Mouse (Mus musculus) urinary bladder, postnatal 4 days (tissue): ENCODE results near the gene Ccdc163.

Source experiments
- DNase-seq, 2 experiments: peaks; one replicate each; pipeline ENCODE4 v3.0.0; 2021 to 2022; ENCODE audit warnings: low spot score in 2 of 2

The Ccdc163 gene

GRCm38 (mm10) chr4:116777079-116777478 is 68.8 kb downstream of the Ccdc163 start:
- no peak for DNase-seq

DNA sequence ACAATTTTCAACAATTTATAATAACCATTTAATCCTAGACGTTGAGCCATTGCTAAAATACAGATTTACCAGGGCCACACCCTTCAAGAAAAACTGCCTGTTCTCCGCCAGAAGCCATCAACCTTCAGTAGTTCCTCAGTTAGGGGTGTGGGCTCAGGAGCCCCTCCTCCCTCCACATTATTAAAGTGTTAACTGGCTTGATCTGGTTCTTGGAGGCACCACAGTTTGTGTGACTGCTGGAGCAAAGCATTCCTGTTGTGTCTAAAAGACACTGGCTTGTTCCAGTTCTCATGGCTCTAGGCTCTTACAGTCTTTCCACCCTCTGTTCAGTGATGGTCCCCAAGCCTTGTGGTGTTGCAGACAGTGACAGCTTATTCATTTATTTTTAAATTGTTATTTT is 72.2 kb downstream of the Ccdc163 start:
- no peak for DNase-seq

- no peak for DNase-seq
Observed at GRCm38 (mm10) chr4:116781366-116781765, 73.1 kb downstream of the Ccdc163 start.

GRCm38 (mm10) chr4:116782171-116782570 is 73.9 kb downstream of the Ccdc163 start:
- no peak for DNase-seq

GRCm38 (mm10) chr4:116786587-116786986 is 78.3 kb downstream of the Ccdc163 start:
- no peak for DNase-seq

GRCm38 (mm10) chr4:116787985-116788760 is 79.9 kb downstream of the Ccdc163 start:
- DNase-seq = no peak

DNA sequence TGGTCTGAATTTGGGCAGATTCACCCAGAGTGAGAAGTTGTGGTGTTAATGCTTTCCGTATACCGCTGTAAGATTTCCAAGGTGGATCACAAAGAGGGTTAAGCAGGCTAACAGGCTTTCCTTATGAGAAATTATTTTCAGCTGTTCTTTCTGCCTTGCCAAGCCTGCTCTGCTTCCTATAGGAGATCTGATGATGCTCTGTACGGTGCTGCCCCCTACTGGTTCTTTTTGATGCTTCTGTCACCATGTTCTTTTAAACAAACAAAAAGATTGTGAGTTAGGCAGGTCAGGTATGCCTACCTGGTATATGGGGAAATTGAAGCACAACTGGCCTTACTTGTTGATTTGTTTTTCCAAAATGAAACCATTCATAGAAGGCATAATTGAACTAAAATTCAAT is 80.6 kb downstream of the Ccdc163 start:
- peak; percentile 38 to 82 for DNase-seq

- no peak for DNase-seq
Observed at GRCm38 (mm10) chr4:116792453-116792852, 84.1 kb downstream of the Ccdc163 start.

DNA sequence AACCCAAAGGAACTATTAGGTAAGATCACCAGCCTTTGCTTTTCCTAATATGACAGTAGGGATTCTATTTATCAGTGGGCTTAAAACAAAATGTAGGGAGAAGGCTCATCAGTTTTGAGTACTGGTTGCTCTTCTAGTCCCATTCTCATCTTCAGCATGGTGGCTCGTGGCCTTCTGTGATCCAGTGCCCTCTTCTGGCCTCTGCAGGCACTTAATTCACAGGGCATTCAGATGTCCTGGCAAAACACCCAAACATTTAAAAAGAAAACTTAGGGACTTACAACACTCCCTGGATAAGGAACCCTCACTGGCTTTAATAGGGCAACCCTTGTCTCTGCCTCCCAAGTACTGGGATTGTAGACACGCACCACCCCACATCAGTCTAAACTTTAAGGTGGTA is 86.0 kb downstream of the Ccdc163 start:
- no peak for DNase-seq

GRCm38 (mm10) chr4:116796442-116797110 is 88.3 kb downstream of the Ccdc163 start:
- no peak for DNase-seq

DNA sequence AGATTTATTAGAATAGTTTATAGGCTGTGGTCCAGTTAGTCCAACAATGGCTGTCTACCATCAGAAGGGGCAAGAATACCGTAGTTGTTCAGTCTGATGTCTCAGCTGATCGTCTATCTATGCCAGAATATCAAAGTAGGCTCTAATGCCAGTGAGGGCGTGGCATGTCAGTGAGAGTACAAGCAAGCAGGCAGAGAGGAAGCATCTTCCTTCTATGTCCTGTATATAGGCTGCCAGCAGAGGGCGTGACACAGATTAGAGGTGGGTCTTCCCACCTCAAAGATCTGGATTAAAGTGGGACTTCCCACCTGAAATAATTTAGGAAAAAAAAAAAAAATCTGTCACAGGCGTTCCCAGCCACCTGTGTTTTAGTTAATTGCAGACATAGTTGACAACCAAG is 91.6 kb downstream of the Ccdc163 start:
- no peak for DNase-seq
